Mouse (Mus musculus) layer of hippocampus, postnatal 10 days (tissue): ENCODE results near the gene Vars. TPM values are rescaled to one million over a fixed set of nuclear protein-coding genes. Genes with fewer than 3 reads are reported as not detected.
A peak's percentile ranks its signal among the peaks of the same experiment; 100 is the strongest.
"Not testable (repeated sequence)": the region's sequence is repeated elsewhere in the genome, so short reads cannot be mapped to it uniquely, and the experiment has no call there.

Source experiments
- DNase-seq, 2 experiments: peaks; one replicate each; pipeline ENCODE4 v3.0.0; 2021; ENCODE audit warnings: low spot score in 2 of 2
- long read RNA-seq: library from polyadenylated mRNA; stranded (forward); transcript quantifications from one replicate; pipeline ENCODE4 v2.0.0, GENCODE M21; 2023
- total RNA-seq, 2 experiments: library from RNA; stranded (reverse); gene quantifications; 2 replicates each; pipeline ENCODE4 v1.2.3; 2021

Vars gene
- total RNA-seq: 10 to 100 TPM; 56.3 to 62.1 TPM
- long read RNA-seq, full-length matches to known transcripts: 13 of 32 reads
- long read RNA-seq, partial matches to known transcripts: 10 of 32 reads
- long read RNA-seq, other reads (novel, unspliced or antisense): 9 of 32 reads

DNA sequence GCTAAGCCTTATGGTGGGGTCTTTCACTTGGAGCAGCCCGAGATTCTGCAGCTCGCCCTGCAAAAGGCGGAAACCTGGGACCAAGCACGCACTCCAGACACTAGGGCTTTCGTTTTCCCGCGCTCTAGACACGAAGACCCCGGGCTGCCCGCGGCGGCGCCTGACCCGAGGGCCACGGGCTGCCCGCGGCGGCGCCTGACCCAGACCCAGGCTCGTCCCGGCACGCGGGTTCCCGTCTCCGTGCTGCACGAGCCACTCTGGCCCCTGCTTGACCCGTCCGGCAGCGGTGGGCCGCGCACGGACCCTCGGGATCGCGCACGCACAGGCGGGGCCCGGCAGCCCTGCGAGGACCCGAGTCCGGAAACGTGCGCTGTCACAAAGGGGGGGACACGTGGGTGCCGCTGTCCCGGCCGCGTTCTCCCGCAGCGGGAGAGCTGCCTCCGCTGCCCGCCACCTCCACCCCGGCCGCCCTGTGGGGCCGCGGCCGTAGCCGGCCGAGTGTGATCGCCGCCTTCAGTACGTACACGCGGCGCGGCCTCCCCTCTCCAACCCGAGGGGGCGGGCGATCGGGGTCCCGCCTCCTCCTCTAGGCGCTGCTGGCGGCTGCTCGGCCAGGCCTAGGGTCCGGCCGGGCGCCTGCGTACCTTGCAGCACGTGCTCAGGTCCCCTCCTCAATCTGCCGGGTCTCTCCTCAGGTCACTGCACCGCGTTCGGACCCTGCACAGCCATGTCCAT, at the start of gene Vars:
TSS of gene Vars (plus strand) at position 271 of the 735 bp plus-strand sequence.
- DNase-seq: peak; percentile 82 to 87

DNA sequence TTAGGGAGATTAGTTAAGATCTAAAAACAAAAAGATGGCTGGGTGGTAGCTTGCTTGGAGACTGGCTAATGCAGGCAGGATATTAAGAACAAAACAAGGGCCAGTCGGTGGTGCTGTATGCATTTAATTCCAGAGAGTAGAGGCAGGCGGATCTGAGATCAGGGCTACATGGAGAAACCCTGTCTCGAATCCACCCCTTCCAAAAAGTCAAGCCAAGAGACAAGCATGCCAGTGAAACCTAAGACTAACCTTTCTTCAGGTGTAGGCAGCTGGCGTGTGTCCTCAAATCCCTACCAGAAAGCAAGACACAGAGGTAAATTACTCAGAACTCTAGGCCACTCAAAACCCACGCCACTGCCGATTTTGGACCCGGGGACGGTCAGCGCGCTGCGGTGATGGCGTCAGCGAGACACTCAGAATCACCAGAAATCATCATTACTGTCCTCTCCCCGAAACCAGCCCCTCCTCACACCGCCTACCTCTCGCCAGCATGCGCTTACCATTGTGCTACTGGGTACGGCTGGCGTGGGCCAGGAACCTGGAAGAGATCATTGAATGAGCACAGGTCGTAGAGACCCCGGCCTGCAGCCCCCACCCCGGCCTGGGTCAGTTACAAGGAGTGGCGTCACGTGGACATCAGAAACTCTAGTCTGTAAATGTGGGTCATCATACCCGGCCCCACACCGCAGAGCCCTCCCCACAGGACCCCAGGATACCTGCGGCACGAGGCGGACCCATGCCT, 49.0 kb upstream of the Vars start:
- no peak for DNase-seq

DNA sequence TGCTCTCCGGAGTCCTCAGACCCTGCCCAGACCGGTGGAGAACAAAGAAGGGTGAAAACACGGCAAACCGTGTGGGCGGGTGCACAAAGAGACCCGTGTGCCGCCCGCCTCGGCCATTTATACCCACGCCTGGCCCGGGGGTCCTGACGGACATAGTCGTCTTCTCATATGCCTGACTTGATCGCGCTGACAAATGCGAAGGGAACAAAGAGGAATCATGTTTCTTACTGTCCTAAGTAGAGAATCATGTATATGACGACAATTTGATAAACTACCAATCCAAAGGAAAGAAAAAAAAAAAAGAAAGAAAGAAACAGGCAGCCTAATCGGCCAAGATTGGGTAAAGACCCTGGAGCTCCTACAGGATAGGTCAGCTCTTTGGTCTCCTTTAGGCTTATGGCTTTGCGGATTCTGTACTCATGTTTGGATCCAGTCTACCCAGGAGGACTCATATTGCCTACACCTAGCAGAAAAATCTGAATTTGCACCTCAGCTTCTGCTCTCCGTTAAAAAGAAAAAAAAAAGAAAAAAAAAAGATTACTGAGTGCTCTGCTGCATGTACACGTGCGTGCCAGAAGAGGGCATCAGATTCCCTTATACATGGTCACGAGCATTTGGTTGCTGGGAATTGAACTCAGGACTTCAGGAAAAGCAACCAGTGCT, 48.3 kb upstream of the Vars start:
- peak; percentile 83 to 89 for DNase-seq

DNA sequence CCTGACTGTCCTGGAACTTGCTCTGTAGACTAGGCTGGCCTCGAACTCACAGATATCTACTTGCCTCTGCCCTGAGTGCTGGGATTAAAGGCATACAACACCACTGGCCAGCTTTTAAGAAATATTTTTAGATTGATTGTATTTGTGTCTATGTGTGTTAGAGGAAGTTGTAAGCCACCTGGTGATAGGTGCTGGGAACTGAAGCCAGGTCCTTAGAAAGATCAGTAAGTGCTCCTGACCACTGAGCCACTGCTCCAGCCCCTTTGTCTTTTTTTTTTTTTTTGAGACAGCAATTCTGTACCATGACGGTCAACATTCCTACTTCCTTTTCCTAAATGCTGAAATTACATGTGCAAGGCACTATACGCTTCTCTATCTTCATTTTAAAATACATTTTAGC, 47.5 kb upstream of the Vars start:
- DNase-seq: no peak

DNA sequence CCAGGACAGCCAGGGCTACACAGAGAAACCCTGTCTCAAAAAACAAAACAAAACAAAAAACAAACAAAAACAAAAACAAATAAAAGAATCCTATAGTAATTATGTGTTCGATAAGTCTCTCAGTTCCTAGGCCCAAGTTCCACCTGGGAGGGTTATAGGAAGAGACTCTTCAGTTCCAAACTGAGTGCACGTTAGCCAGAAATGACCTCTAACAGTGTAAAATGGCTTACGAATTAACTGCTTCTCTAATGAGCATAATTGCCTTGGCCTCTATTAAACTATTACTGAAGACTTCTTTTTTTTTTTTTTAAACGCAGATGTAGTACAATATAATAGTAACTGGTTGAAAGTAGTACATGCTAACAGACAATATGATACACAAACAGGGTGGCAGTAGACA, 46.9 kb upstream of the Vars start:
- DNase-seq: no peak

DNA sequence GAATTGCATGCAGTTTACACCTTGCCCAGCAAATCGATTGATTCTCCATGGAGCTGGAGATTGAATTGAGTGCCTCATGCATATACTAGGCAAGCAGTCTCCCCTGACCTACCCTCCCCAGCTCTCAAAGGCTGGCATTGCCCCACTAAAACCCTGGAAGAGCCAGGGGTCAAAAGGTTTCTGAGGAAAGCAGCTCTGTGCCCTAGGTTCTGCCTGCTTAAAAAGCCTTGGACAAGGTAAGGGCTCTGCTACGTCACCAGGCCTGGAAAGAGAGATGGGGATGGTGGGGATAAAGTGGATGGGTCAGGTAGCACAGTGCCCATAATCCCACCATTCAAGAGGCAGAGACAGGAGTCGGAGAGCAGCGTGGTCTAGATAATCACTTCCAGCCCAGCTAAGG, 46.0 kb upstream of the Vars start:
- DNase-seq: no peak

DNA sequence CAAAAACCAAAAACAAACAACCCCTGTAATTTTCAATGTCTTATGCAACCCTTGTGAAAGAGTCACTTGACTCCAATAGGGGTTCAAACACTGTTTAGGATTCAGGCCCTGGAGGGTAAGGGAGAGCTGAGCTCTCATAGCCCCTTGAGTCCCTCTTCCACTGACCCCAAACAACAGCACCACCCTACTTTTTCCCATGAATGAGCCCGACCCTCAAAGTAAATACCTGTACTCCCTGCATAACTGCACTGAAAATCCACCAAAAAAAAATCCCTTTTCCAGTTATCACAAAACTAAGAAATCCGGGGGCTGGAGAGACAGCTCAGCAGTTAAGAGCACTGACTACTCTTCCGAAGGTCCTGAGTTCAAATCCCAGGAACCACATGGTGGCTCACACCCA, 44.9 kb upstream of the Vars start:
- DNase-seq: no peak

DNA sequence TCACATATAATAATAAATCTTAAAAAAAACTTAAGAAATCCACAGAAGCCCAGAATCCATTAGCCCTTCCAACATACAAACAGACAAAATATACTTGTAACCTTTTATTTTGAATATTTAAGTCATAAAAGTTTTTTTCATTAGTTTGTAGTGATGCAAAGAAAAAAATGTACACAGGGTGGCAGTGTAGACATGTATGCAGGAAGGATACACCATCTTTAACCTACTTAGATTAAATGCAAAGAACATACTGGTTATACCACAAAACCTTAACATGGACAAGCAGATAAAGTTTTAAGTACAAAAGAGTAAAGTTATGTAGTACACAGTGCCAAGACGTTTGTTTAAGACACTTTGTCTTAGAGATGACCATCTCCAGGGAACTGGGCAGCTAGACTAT, 44.4 kb upstream of the Vars start:
- DNase-seq: no peak

DNA sequence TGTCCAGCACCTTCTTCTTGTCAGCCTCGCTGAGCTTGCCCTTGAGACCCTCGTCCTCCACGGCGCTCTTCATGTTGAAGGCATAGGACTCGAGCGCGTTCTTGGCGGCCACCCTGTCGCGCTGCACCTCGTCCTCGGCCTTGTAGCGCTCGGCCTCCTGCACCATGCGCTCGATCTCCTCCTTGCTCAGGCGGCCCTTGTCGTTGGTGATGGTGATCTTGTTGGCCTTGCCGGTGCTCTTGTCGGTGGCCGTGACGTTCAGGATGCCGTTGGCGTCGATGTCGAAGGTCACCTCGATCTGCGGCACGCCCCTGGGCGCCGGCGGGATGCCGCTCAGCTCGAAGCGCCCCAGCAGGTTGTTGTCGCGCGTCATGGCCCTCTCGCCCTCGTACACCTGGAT, 43.5 kb upstream of the Vars start:
- not testable (repeated sequence) for DNase-seq

DNA sequence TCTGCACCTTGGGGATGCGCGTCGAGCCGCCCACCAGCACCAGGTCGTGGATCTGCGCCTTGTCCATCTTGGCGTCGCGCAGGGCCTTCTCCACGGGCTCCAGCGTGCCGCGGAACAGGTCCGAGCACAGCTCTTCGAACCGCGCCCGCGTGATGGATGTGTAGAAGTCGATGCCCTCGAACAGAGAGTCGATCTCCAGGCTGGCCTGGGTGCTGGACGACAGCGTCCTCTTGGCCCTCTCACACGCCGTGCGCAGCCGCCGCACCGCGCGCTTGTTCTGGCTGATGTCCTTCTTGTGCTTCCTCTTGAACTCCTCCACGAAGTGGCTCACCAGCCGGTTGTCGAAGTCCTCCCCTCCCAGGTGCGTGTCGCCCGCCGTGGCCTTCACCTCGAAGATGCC, 42.8 kb upstream of the Vars start:
- not testable (repeated sequence) for DNase-seq

DNA sequence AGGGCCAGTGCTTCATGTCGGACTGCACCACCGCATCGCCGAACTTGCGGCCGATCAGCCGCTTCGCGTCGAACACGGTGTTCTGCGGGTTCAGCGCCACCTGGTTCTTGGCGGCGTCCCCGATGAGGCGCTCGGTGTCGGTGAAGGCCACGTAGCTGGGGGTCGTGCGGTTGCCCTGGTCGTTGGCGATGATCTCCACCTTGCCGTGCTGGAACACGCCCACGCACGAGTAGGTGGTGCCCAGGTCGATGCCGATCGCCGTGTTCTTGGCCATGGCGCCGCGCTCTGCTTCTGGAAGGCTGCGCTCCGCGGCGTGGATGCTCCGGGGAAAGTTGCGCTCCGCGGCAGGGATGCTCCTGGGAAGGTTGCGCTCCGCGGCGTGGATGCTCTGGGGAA, 42.1 kb upstream of the Vars start:
- not testable (repeated sequence) for DNase-seq

DNA sequence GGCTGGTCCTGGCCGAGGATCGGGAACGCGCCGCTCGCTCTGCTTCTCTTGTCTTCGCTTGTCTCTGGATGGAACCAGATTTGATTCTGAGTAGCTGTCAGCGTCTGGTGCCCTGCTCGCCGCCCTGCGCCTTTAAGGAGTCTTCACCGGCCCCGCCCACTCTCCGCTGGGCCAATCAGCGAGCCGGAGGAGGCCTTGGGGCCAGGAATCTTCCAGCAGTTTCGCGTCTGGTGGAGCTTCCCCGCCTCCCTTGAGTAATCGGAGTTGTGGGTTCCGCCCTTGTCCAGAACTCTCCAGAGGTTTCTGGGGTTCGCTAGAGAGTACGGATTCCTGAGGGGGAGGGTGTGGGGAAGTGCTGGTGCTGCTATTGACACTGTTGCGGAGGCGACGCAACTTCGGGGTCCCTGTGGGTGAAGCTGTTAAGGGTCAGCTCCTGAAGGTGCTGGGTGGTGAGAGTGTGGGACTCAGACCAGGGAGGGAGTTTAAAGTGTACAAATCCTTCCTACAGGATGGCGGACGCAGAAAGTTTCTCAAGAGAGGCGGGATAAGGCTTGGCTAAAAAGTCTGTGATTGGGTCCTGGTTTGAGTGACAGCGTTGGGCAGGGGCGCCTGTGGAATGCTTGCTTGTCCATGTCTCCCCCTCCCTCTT, 41.5 kb upstream of the Vars start, which contains the start of gene Hspa1b:
TSS of gene Hspa1b (minus strand) at position 109 of the 649 bp plus-strand sequence.
- peak; percentile 61 to 73 for DNase-seq

DNA sequence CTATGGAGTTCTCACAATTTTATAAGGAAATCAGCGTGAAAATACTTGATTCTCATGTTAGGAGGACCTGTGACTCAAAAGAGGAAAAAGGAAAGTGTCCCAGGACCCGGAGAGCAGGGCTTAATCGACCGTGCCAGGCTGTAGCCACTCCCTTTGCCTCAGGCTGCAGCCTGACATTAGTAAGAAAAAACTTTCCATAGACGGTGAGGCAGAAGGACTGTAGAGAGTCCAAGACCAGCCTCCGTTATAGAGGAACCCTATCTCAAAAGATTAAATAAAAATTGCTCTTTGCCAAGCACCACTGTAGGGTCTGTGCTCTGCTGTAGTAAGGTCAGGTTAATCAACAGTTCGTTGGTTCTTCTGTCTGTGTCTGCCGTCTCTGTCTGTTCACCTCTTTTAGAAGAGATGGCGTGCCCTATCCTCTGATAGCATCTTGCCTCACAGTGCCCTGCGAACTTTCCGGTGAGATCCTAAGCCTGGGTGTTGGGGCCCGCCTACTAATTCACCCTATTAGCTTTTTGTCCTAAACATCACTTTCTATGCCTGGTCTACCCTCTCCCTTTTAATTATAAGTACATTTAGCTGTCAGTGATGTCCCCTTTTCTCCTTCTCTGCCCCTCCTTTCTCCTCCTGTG, 40.8 kb upstream of the Vars start:
- no peak for DNase-seq

DNA sequence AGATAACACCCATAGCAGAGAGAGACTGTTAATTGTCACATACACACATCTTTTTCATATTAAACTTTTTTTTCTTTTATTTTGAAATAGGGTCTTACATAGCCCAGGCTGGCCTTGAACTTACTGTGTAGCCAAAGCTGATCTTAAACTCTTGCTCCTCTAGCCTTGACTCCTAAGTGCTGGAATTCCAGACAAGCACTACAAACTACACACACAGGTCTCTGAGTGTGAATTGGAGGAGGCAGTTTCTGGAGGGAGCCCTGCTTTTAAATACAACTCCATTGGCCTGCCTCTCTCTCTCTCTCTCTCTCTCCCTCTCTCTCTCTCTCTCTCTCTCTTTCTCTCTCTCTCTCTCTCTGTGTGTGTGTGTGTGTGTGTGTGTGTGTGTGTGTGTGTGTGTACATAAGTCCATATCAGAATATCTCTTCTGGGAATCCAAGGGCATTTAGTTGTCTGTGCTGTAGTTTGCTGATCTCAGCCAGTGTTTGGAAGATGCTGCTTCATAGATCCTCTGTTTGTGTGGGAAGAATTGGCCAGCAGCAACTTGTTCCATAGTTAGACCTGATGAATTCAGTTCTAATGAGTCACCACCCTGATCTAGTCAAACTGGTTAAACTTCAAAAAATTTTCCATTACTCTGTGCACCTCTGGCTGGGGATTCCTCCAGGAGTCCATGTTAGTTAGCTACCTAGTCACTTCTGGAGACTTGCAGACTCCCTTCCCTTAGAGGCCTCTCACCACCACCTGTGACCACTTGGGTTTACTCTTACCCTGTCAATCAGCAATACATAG, 39.9 kb upstream of the Vars start:
- DNase-seq: no peak

DNA sequence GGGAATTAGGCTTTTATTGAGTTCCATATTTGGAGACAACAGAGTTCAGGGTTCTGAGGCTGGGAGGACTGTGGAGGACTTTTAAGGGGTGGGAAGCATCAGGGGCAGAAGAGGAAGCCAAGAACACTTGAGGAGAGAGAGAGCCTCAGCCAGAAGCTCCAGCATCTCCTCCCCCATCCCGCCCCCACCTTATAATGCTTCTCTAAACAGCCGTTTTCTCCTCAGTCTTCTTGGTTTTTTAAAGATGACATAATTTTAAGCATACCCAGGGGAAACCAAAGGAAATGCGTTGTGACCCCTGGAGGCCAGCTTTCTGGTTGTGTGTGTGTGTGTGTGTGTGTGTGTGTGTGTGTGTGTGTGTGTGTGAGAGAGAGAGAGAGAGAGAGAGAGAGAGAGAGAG, 38.7 kb upstream of the Vars start:
- no peak for DNase-seq

DNA sequence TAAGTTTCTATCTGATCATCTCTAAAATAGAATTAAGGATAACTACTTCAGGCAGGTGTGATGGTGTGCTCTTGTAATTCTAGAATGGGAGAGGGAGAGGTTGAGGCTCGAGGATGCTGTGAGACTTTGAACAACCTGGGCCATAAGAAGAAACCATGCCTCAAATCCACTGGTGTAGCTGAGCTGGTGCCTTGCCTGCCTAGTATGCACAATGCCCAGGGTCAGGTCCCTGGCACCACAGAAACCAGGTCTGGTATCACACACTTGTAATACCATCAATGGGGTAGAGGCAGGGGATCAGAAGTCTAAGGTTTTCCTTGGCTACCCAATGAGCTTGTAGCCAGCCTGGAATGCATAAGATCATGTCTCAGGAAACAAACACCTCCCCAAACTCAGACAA, 37.9 kb upstream of the Vars start:
- DNase-seq: no peak

DNA sequence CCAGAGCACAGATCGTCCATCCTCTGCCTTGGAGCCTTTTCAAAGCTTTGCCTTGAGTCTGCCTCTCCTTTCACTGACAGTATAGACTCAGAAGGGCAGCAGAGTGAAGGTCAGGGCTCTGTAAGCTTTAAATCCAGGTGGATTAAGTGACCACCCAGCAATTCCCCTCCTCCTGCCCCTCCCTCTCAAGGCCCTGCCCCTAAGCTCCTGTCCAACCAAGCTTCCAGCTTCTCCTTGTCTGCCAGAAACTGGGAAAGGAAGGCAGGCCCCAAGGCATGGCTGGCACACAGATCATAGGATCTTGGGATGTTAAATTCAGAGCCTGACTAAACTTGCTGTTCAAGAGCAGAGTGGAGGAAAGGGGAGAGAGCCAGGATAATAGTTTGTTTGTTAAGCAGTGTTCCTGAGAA, 36.1 kb upstream of the Vars start:
- no peak for DNase-seq

DNA sequence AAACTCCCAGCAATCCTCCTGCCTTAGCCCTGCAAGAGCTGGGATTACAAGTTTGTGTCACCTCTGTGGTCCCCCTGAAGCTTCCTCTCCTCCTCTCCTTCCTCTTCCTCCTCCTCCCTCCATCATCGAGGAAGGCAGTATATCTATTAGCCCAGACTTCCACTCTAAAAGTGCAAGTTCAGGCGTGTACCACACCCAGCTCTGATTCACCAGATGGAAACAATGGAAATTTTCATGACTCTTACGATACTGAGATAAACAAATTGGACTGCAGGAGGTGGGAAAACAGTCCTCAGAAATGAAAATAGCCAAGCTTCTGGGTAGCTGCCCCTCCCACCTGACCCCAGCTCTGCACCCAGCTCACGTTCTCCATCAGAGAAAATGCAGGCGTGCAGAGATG, 35.2 kb upstream of the Vars start:
- DNase-seq: no peak

DNA sequence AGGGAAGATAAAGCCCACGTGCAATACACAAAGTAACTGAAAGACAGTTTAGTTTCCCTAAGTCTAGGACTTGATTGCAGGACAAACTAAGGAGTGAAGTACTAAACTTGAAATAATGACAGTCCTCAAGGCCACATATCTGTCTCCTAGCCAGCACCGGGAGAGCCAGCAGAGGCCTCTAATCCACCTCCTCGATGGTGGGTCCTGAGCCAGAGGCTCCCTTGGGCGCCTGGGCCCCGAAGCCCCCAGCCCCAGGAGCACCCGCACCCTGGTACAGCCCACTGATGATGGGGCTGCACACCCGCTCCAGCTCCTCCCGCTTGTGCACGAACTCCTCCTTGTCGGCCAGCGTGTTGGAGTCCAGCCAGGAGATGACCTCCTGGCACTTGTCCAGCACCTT, 31.0 kb upstream of the Vars start, which contains the start of gene Gm20481:
TSS of gene Gm20481 (plus strand) at position 91 of the 400 bp plus-strand sequence.
- not testable (repeated sequence) for DNase-seq

DNA sequence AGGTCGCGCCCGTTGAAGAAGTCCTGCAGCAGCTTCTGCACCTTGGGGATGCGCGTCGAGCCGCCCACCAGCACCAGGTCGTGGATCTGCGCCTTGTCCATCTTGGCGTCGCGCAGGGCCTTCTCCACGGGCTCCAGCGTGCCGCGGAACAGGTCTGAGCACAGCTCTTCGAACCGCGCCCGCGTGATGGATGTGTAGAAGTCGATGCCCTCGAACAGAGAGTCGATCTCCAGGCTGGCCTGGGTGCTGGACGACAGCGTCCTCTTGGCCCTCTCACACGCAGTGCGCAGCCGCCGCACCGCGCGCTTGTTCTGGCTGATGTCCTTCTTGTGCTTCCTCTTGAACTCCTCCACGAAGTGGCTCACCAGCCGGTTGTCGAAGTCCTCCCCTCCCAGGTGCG, 29.9 kb upstream of the Vars start:
- DNase-seq: not testable (repeated sequence)
